Mouse (Mus musculus): ENCODE data around the gene Mst1. TPM values are rescaled to one million over a fixed set of nuclear protein-coding genes. Genes with fewer than 3 reads are reported as not detected.
A peak's percentile ranks its signal among the peaks of the same experiment; 100 is the strongest.

Mst1 gene
- polyA plus RNA-seq, 1 experiment from 2014 or later, result 0.31 TPM

- H3K27ac ChIP-seq (replicated peaks; ENCODE audit: low read depth, low read length), result peak within 1 kb of the TSS; percentile 66; the same call in 1 of the 2 replicates
- no peaks in the 10 kb centered on the region for H3K27me3 ChIP-seq (ENCODE audit: control insufficient read depth, insufficient read depth, low read length)
- no peaks in the 10 kb centered on the region for H3K9me3 ChIP-seq (replicated peaks; ENCODE audit: control insufficient read depth, low read length)
- H3K36me3 ChIP-seq (replicated peaks; ENCODE audit: control insufficient read depth, insufficient read depth, low read depth, low read length), result peaks cover 5% of the 10 kb centered on the region
- peak within 1 kb of the TSS; percentile 77 for H3K4me3 ChIP-seq (ENCODE audit: low read depth, low read length)
- WGBS, result under 1% methylated on average over 52 of the region's 52 CpGs
- ATAC-seq (replicated peaks; ENCODE audit: insufficient number of reproducible peaks, low FRiP score, low TSS enrichment, low read depth), result peak; percentile 90
- H3K4me2 ChIP-seq (ENCODE audit: low read depth, low read length), result peak within 1 kb of the TSS; percentile 88
- DNase-seq (ENCODE audit: low spot score), result peak; percentile 97
- peak within 1 kb of the TSS; percentile 84 for H3K9ac ChIP-seq (replicated peaks; ENCODE audit: low read length)
- H3K4me1 ChIP-seq (ENCODE audit: control insufficient read depth, insufficient read depth, low read length), result no peaks in the 10 kb centered on the region
Observed at GRCm38 (mm10) chr9:108094184-108094941, 14.1 kb downstream of the Mst1 start, which contains the start of gene Apeh. Gene Apeh (minus strand): TSS chr9:108094606.

DNA sequence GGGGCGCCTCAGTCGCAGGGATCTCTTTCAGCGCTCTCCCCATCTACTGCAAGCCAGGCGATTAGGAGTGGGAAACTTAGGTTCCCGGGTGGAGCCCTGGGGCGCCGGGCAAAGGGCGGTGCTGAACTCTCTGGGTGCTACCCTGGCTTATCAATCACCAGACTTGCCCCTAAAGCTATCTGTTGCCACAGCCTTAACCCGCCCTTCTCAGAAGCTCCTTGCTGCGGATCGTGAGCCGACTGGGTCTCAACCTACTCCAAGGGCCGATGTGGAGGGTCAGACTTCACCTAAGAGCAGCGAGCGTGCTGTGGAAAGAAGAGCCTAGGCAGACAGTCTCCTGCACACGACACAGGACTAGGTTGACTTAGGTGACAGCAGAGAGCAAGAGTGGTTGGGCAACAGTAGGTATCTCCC, 14.8 kb downstream of the Mst1 start:
- H3K4me2 ChIP-seq (ENCODE audit: low read depth, low read length), result peak overlapping the region; percentile 88
- peak overlapping the region; percentile 84 for H3K9ac ChIP-seq (replicated peaks; ENCODE audit: low read length)
- H3K9me3 ChIP-seq (replicated peaks; ENCODE audit: control insufficient read depth, low read length), result no peaks in the 10 kb centered on the region
- DNase-seq (ENCODE audit: low spot score), result peak; percentile 18
- peak overlapping the region; percentile 77 for H3K4me3 ChIP-seq (ENCODE audit: low read depth, low read length)
- H3K27me3 ChIP-seq (ENCODE audit: control insufficient read depth, insufficient read depth, low read length), result no peaks in the 10 kb centered on the region
- H3K4me1 ChIP-seq (ENCODE audit: control insufficient read depth, insufficient read depth, low read length), result no peaks in the 10 kb centered on the region
- H3K27ac ChIP-seq (replicated peaks; ENCODE audit: low read depth, low read length), result 0 out of 2 replicates have a peak overlapping the region, but pooled peaks have one; percentile 9
- 1% methylated on average over 16 of the region's 16 CpGs for WGBS
- peaks cover 2% of the 10 kb centered on the region for H3K36me3 ChIP-seq (replicated peaks; ENCODE audit: control insufficient read depth, insufficient read depth, low read depth, low read length)
- ATAC-seq (replicated peaks; ENCODE audit: insufficient number of reproducible peaks, low FRiP score, low TSS enrichment, low read depth), result peak; percentile 25; the same call in 1 of the 2 replicates

DNA sequence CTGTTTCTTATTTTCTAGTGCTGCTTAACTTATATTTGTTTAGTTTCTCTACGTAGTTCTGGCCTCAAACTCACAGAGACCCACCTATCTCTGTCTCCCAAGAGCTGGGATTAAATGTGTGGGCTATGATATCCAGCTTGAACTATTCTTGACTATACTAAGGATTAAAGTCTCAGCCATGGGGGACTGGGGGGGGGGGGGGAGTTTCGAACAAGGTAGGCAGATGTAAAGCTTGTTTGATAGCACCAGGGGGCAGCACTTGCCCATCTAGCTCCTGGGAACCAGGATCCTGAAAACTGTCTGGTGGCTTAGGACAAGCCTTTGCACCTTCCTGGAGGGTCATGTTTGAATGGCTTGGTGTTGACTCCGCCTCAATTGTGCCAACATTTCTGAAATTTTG, 15.3 kb downstream of the Mst1 start:
- Histone ChIP-seq H3K4me2 (ENCODE audit: low read depth, low read length) (peak overlapping the region; percentile 88), H3K27ac (replicated peaks; ENCODE audit: low read depth, low read length) (no peak overlapping the region), H3K4me1 (ENCODE audit: control insufficient read depth, insufficient read depth, low read length) (no peaks in the 10 kb centered on the region), H3K27me3 (ENCODE audit: control insufficient read depth, insufficient read depth, low read length) (no peaks in the 10 kb centered on the region), H3K9ac (replicated peaks; ENCODE audit: low read length) (no peak overlapping the region), H3K36me3 (replicated peaks; ENCODE audit: control insufficient read depth, insufficient read depth, low read depth, low read length) (peaks cover 2% of the 10 kb centered on the region), H3K4me3 (ENCODE audit: low read depth, low read length) (peak overlapping the region; percentile 77), H3K9me3 (replicated peaks; ENCODE audit: control insufficient read depth, low read length) (no peaks in the 10 kb centered on the region)
- peak; percentile 83 for DNase-seq (ENCODE audit: low spot score)
- ATAC-seq (replicated peaks; ENCODE audit: insufficient number of reproducible peaks, low FRiP score, low TSS enrichment, low read depth), result no peak
- 10% methylated on average over 3 of the region's 3 CpGs for WGBS

GRCm38 (mm10) chr9:108095949-108096712, 15.9 kb downstream of the Mst1 start:
- ATAC-seq (replicated peaks; ENCODE audit: insufficient number of reproducible peaks, low FRiP score, low TSS enrichment, low read depth) (no peak), DNase-seq (ENCODE audit: low spot score) (no peak)
- Histone ChIP-seq H3K36me3 (replicated peaks; ENCODE audit: control insufficient read depth, insufficient read depth, low read depth, low read length) (peaks cover 2% of the 10 kb centered on the region), H3K9ac (replicated peaks; ENCODE audit: low read length) (no peak overlapping the region), H3K4me2 (ENCODE audit: low read depth, low read length) (no peak overlapping the region), H3K27ac (replicated peaks; ENCODE audit: low read depth, low read length) (no peak overlapping the region), H3K9me3 (replicated peaks; ENCODE audit: control insufficient read depth, low read length) (no peaks in the 10 kb centered on the region), H3K4me1 (ENCODE audit: control insufficient read depth, insufficient read depth, low read length) (no peaks in the 10 kb centered on the region), H3K4me3 (ENCODE audit: low read depth, low read length) (no peak overlapping the region), H3K27me3 (ENCODE audit: control insufficient read depth, insufficient read depth, low read length) (no peaks in the 10 kb centered on the region)
- 60% methylated on average over 10 of the region's 10 CpGs for WGBS

DNA sequence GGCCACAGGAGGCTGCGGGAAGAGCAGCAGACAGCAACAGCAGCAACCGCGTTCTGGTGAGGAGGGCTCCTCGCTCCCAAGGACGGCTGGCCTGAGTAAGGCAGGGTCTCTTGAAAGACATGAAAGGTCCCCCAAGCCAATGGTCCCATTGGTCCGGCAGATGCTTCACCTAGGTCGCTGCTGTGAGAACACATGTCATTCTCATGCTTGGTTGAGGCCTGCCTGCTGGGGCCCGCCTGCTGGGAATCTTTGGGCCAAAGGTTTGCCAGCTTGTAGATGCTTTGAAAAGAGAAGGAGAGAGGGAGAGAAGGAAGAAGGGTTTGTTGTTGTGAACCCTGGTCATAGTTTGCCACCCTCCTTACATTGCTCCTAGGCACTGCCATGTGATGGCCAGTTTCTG, 19.4 kb downstream of the Mst1 start:
- H3K9me3 ChIP-seq (replicated peaks; ENCODE audit: control insufficient read depth, low read length), result no peaks in the 10 kb centered on the region
- ATAC-seq (replicated peaks; ENCODE audit: insufficient number of reproducible peaks, low FRiP score, low TSS enrichment, low read depth) (no peak), DNase-seq (ENCODE audit: low spot score) (no peak)
- H3K4me3 ChIP-seq (ENCODE audit: low read depth, low read length), result no peak overlapping the region
- no peaks in the 10 kb centered on the region for H3K27me3 ChIP-seq (ENCODE audit: control insufficient read depth, insufficient read depth, low read length)
- H3K4me2 ChIP-seq (ENCODE audit: low read depth, low read length), result no peak overlapping the region
- no peak overlapping the region for H3K27ac ChIP-seq (replicated peaks; ENCODE audit: low read depth, low read length)
- WGBS, result 81% methylated on average over 8 of the region's 8 CpGs
- H3K36me3 ChIP-seq (replicated peaks; ENCODE audit: control insufficient read depth, insufficient read depth, low read depth, low read length), result no peaks in the 10 kb centered on the region
- no peaks in the 10 kb centered on the region; the same call in 1 of the 2 replicates for H3K4me1 ChIP-seq (ENCODE audit: control insufficient read depth, insufficient read depth, low read length)
- H3K9ac ChIP-seq (replicated peaks; ENCODE audit: low read length), result no peak overlapping the region

- H3K27ac ChIP-seq (replicated peaks; ENCODE audit: low read depth, low read length), result no peak overlapping the region
- peak; percentile 60 for ATAC-seq (replicated peaks; ENCODE audit: insufficient number of reproducible peaks, low FRiP score, low TSS enrichment, low read depth)
Observed at GRCm38 (mm10) chr9:108104766-108105548, 24.7 kb downstream of the Mst1 start.

GRCm38 (mm10) chr9:108105549-108105863, 25.3 kb downstream of the Mst1 start:
- Histone ChIP-seq H3K4me2 (ENCODE audit: low read depth, low read length) (no peak overlapping the region; the same call in 1 of the 2 replicates), H3K9ac (replicated peaks; ENCODE audit: low read length) (peak overlapping the region; percentile 62), H3K27me3 (ENCODE audit: control insufficient read depth, insufficient read depth, low read length) (no peaks in the 10 kb centered on the region), H3K9me3 (replicated peaks; ENCODE audit: control insufficient read depth, low read length) (no peaks in the 10 kb centered on the region), H3K4me1 (ENCODE audit: control insufficient read depth, insufficient read depth, low read length) (peaks cover 8% of the 10 kb centered on the region), H3K4me3 (ENCODE audit: low read depth, low read length) (no peak overlapping the region), H3K36me3 (replicated peaks; ENCODE audit: control insufficient read depth, insufficient read depth, low read depth, low read length) (no peaks in the 10 kb centered on the region), H3K27ac (replicated peaks; ENCODE audit: low read depth, low read length) (no peak overlapping the region)
- ATAC-seq (replicated peaks; ENCODE audit: insufficient number of reproducible peaks, low FRiP score, low TSS enrichment, low read depth) (no peak), DNase-seq (ENCODE audit: low spot score) (no peak)
- WGBS, result 71% methylated on average over 12 of the region's 12 CpGs

More at GRCm38 (mm10) chr9:108104766-108105548, 24.7 kb downstream of the Mst1 start:
- Histone ChIP-seq H3K4me1 (ENCODE audit: control insufficient read depth, insufficient read depth, low read length) (peaks cover 8% of the 10 kb centered on the region), H3K4me2 (ENCODE audit: low read depth, low read length) (peak overlapping the region; percentile 35), H3K27me3 (ENCODE audit: control insufficient read depth, insufficient read depth, low read length) (no peaks in the 10 kb centered on the region), H3K9ac (replicated peaks; ENCODE audit: low read length) (peak overlapping the region; percentile 62), H3K9me3 (replicated peaks; ENCODE audit: control insufficient read depth, low read length) (no peaks in the 10 kb centered on the region), H3K4me3 (ENCODE audit: low read depth, low read length) (no peak overlapping the region), H3K36me3 (replicated peaks; ENCODE audit: control insufficient read depth, insufficient read depth, low read depth, low read length) (no peaks in the 10 kb centered on the region)
- peak; percentile 65 for DNase-seq (ENCODE audit: low spot score)
- 26% methylated on average over 31 of the region's 31 CpGs for WGBS

Data from embryonic facial prominence, embryonic 11.5 days (tissue).